Mouse (Mus musculus) layer of hippocampus, adult 9-10 months (tissue): ENCODE results near the gene Cherp.
A peak's percentile ranks its signal among the peaks of the same experiment; 100 is the strongest.

Source experiments
- DNase-seq: peaks from one replicate; pipeline ENCODE4 v3.0.0; 2022; ENCODE audit warnings: low spot score

Gene Cherp

GRCm38 (mm10) chr8:72470684-72471083 is 4.3 kb downstream of the Cherp start:
- no peak for DNase-seq

GRCm38 (mm10) chr8:72469984-72470383 is 5.0 kb downstream of the Cherp start:
- no peak for DNase-seq

GRCm38 (mm10) chr8:72469243-72469642 is 5.8 kb downstream of the Cherp start:
- DNase-seq = no peak

GRCm38 (mm10) chr8:72464211-72464610 is 10.8 kb downstream of the Cherp start:
- DNase-seq = no peak

- DNase-seq = no peak
Measured at GRCm38 (mm10) chr8:72459881-72460533, 15.0 kb downstream of the Cherp start.

GRCm38 (mm10) chr8:72458457-72458856 is 16.6 kb downstream of the Cherp start:
- no peak for DNase-seq

GRCm38 (mm10) chr8:72457806-72458205 is 17.2 kb downstream of the Cherp start:
- no peak for DNase-seq

- no peak for DNase-seq
Measured at GRCm38 (mm10) chr8:72455317-72455716, 19.7 kb downstream of the Cherp start.

GRCm38 (mm10) chr8:72453904-72454303 is 21.1 kb downstream of the Cherp start:
- DNase-seq = no peak

- DNase-seq = no peak
Measured at GRCm38 (mm10) chr8:72451516-72451915, 23.5 kb downstream of the Cherp start.

GRCm38 (mm10) chr8:72445071-72445470 is 30.0 kb downstream of the Cherp start:
- DNase-seq = no peak

GRCm38 (mm10) chr8:72443994-72444350 is 31.1 kb downstream of the Cherp start:
- no peak for DNase-seq

GRCm38 (mm10) chr8:72443338-72443993 is 31.6 kb downstream of the Cherp start, which contains the start of the genes Calr3 and 1700030K09Rik:
TSS of gene Calr3 (minus strand) at chr8:72443870.
TSS of gene 1700030K09Rik (plus strand) at chr8:72443880.
- peak; percentile 99 for DNase-seq

- no peak for DNase-seq
Measured at GRCm38 (mm10) chr8:72438248-72439015, 36.6 kb downstream of the Cherp start.

- no peak for DNase-seq
Measured at GRCm38 (mm10) chr8:72434952-72435351, 40.1 kb downstream of the Cherp start.

GRCm38 (mm10) chr8:72429676-72430075 is 45.4 kb downstream of the Cherp start:
- no peak for DNase-seq

GRCm38 (mm10) chr8:72422926-72423325 is 52.1 kb downstream of the Cherp start:
- DNase-seq = no peak

GRCm38 (mm10) chr8:72421362-72422335 is 53.4 kb downstream of the Cherp start, which contains the start of gene Eps15l1:
TSS of gene Eps15l1 (minus strand) at chr8:72421460.
- peak; percentile 98 for DNase-seq

GRCm38 (mm10) chr8:72420571-72421361 is 54.3 kb downstream of the Cherp start:
- DNase-seq = no peak

GRCm38 (mm10) chr8:72418073-72418472 is 57.0 kb downstream of the Cherp start:
- no peak for DNase-seq

- no peak for DNase-seq
Measured at GRCm38 (mm10) chr8:72415252-72415651, 59.8 kb downstream of the Cherp start.
